ENCODE assay signal across 8 mouse cellular contexts in genomic region chrX:98150393-98151119, GRCm38 (mm10). TPM values are rescaled to one million over a fixed set of nuclear protein-coding genes. Genes with fewer than 3 reads are reported as not detected.
DNase-seq lines count a peak whose midpoint lies in the region; ATAC-seq lines count a peak whose summit lies in the region.

No protein-coding gene starts in this region.

- DNase-seq in layer of hippocampus, postnatal 10 days (ENCODE audit: low spot score in 2 of 2), result peak; percentile 2 to 9
- no peak for DNase-seq in layer of hippocampus, adult 9-10 months (ENCODE audit: low spot score)
- peak; percentile 10 for DNase-seq in MN1 (ENCODE audit: low spot score)
- peak; percentile 17 for DNase-seq in forebrain, embryonic 10.5 days (ENCODE audit: extremely low spot score, low spot score)
- DNase-seq in midbrain, embryonic 10.5 days (ENCODE audit: low spot score), result peak; percentile 39
- DNase-seq in thymus, postnatal 14 days, result no peak

- no peaks in the 10 kb centered on the region for H3K9me3 ChIP-seq in forebrain, embryonic 10.5 days
- no peaks in the 10 kb centered on the region for H3K9me3 ChIP-seq in hindbrain, embryonic 16.5 days (ENCODE audit: control insufficient read depth, low read length)
- no peaks in the 10 kb centered on the region for H3K9me3 ChIP-seq in midbrain, embryonic 10.5 days (replicated peaks)

- WGBS in forebrain, embryonic 10.5 days, result 23% methylated on average over 33 of the region's 33 CpGs
- WGBS in hindbrain, embryonic 16.5 days, result 21% methylated on average over 29 of the region's 33 CpGs
- 26% methylated on average over 33 of the region's 33 CpGs for whole genome bisulfite sequencing in midbrain, embryonic 10.5 days

- no peak overlapping the region for H3K27ac ChIP-seq in forebrain, embryonic 10.5 days
- H3K27ac ChIP-seq in hindbrain, embryonic 16.5 days (ENCODE audit: low read depth, low read length), result no peak overlapping the region
- H3K27ac ChIP-seq in midbrain, embryonic 10.5 days (replicated peaks), result no peak overlapping the region

- peak; percentile 48 for ATAC-seq in hindbrain, embryonic 16.5 days
- ATAC-seq in megakaryocyte-erythroid progenitor cell, adult 5-6 weeks (replicated peaks; ENCODE audit: low FRiP score, low TSS enrichment, poor library complexity, severe bottlenecking), result no peak

- H3K9ac ChIP-seq in hindbrain, embryonic 16.5 days (ENCODE audit: low read depth, low read length), result peak overlapping the region; percentile 43; the same call in 1 of the 2 replicates

- peaks cover 70% of the 10 kb centered on the region for H3K27me3 ChIP-seq in forebrain, embryonic 10.5 days (ENCODE audit: poor library complexity, severe bottlenecking)
- peaks cover 13% of the 10 kb centered on the region for H3K27me3 ChIP-seq in hindbrain, embryonic 16.5 days (replicated peaks; ENCODE audit: control insufficient read depth, insufficient read depth, low read length)
- H3K27me3 ChIP-seq in midbrain, embryonic 10.5 days (ENCODE audit: low read depth, poor library complexity, severe bottlenecking), result peaks cover 72% of the 10 kb centered on the region

- H3K4me3 ChIP-seq in forebrain, embryonic 10.5 days, result peak overlapping the region; percentile 50
- peak overlapping the region; percentile 40 for H3K4me3 ChIP-seq in hindbrain, embryonic 16.5 days (ENCODE audit: low read length)
- peak overlapping the region; percentile 55 for H3K4me3 ChIP-seq in midbrain, embryonic 10.5 days

- H3K36me3 ChIP-seq in forebrain, embryonic 10.5 days (replicated peaks), result no peaks in the 10 kb centered on the region
- H3K36me3 ChIP-seq in hindbrain, embryonic 16.5 days (ENCODE audit: control insufficient read depth, insufficient read depth, low read length), result no peaks in the 10 kb centered on the region
- H3K36me3 ChIP-seq in midbrain, embryonic 10.5 days, result no peaks in the 10 kb centered on the region

- H3K4me2 ChIP-seq in hindbrain, embryonic 16.5 days (ENCODE audit: low read length), result peak overlapping the region; percentile 57

- H3K4me1 ChIP-seq in forebrain, embryonic 10.5 days, result peaks cover 26% of the 10 kb centered on the region
- no peaks in the 10 kb centered on the region for H3K4me1 ChIP-seq in hindbrain, embryonic 16.5 days (ENCODE audit: control insufficient read depth, insufficient read depth, low read depth, low read length)
- H3K4me1 ChIP-seq in midbrain, embryonic 10.5 days, result peaks cover 23% of the 10 kb centered on the region

RNA-seq across cellular contexts. Expression of gene Ar, which starts 2.0 kb away (rescaled TPM):
- total RNA-seq in layer of hippocampus, postnatal 10 days (2021), result 1 to 10 TPM; 5.2 to 5.4 TPM
- 0.05 and 0.10 TPM in 2 replicates for polyA plus RNA-seq in forebrain, embryonic 10.5 days (2016; fragmentation: Nextera tagmentation; extraction: Ambion mirVana)
- polyA plus RNA-seq in hindbrain, embryonic 16.5 days (2015; fragmentation: Nextera tagmentation; extraction: Ambion mirVana), result 0.11 and 0.18 TPM in 2 replicates
- polyA plus RNA-seq in midbrain, embryonic 10.5 days (2016; fragmentation: Nextera tagmentation; extraction: Ambion mirVana), result 0.05 TPM in 2 replicates
- 0.11 and 0.17 TPM in 2 replicates for total RNA-seq in megakaryocyte-erythroid progenitor cell, adult 5-6 weeks (2014; fragmentation: Nextera tagmentation)
- total RNA-seq in megakaryocyte-erythroid progenitor cell, adult 5-6 weeks (2017), result 0.04 and 0.19 TPM in 2 replicates

Comparison
In these comparisons a context has a peak if more than half of its experiments do, and no peak if none do; other contexts are left out.
1. DNase-seq: peak in layer of hippocampus, postnatal 10 days (2 of 2), MN1 (single experiment), forebrain, embryonic 10.5 days (single experiment) and midbrain, embryonic 10.5 days (single experiment); none in layer of hippocampus, adult 9-10 months (single experiment) and thymus, postnatal 14 days (single experiment).
2. Peak in every context shown above with its lines, with median percentiles within 50 percentile points of each other: H3K4me3 ChIP-seq.